Mouse (Mus musculus) spleen, embryonic (tissue): ENCODE data around the gene Cyld.

Experiments
- CTCF ChIA-PET: fragments of 350-600 bp; sonication (Branson Sonifier 250); formaldehyde crosslinking; loops from one replicate; lab custom pipeline; 2022; lab: Charles Lee

Cyld gene

GRCm38 (mm10) chr8:88686226-88686905 lies 10.5 kb upstream of the Cyld start:
- CTCF ChIA-PET = interaction anchor here (0.6 to 1.1 kb wide), 2 partner anchors 12 to 17 kb away, joined by 3 to 11 read pairs; no protein-coding TSS in a partner anchor

DNA sequence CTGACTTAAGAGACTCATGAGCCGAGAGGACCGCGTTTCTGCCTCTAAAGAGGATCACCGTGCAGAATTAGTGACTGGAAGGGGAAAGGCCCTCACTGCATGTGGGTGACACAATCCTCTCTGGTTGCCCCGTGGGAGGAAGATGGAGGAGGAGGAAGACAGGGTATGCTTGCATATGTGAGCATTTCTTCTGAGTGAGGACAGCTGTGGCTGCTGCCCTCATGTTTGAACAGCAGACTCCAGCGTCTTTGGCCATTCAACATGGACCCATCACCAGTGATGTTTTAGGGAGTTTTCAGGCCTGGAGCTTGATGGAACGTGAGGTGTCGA lies 10.0 kb upstream of the Cyld start:
- CTCF ChIA-PET = interaction anchor here (1.1 kb wide), 1 partner anchor 17 kb away, joined by 3 read pairs; no protein-coding TSS in a partner anchor

DNA sequence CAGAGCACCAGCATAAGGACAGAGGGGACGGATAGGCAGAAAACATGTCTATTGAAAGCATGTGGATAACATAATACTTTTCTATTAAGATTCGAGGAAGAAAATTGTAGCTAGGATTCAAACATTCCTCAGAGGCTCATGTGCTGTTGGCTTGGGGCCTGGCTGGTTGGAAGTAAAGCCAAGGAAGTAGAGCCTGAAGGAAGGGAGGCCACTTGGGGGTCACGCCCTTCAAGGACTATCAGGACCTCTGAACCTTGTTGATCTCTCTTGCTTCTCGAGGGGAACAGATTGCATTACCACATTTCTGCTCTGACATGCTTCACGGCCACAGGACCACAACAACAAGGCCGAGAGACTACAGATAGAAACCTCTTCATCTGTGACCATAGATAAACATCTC lies 7.7 kb upstream of the Cyld start:
- CTCF ChIA-PET = interaction anchor here (1.1 kb wide), 1 partner anchor 15 kb away, joined by 5 read pairs; no protein-coding TSS in a partner anchor

DNA sequence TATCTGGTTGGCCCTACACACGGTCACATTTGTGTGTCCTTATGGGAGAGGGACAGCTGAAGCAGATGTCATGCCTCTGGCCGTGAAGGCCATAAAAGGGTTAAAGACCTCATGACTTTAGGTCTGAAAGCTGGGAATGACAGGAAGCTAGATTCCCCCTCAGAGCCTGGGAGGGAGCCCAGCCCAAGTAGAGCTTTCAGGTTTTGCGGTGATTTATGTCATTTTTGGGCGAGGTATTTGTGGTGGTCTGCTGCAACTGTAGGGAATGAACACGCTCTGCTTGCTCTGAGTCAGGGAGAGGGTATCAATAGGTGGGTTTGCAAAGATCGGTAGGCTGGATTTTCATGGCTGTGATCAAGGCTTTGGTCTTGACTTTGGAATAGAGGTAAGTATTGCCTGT lies 6.9 kb upstream of the Cyld start:
- CTCF ChIA-PET = no interaction called here

- CTCF ChIA-PET = interaction anchor here (0.6 kb wide), 1 partner anchor 100 kb away, joined by 5 read pairs; no protein-coding TSS in a partner anchor
Measured at GRCm38 (mm10) chr8:88691342-88691948, 5.4 kb upstream of the Cyld start.

DNA sequence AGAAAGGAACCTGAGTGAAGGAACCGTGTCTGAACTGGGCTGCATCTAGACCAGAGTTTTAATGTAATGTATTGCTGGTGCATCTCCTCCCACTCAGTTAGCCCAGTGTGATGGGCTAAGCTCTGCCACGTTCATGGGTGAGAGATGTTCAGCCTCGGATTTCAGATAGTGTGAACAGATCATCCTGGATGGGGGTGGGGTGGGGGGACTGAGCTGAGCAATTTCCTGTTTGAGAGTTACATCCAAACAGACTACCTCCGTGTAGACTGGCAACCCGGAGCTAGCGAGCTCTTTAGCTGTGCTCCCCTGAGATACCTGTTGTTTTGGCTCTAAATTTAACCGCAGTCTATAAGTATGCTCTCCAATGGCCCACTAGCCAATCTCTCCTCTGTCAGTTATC lies 4.9 kb upstream of the Cyld start:
- CTCF ChIA-PET = interaction anchor here (0.6 kb wide), 1 partner anchor 101 kb away, joined by 5 read pairs; no protein-coding TSS in a partner anchor

GRCm38 (mm10) chr8:88692866-88693265 lies 4.0 kb upstream of the Cyld start:
- CTCF ChIA-PET = interaction anchor here (0.6 to 5.1 kb wide), 2 partner anchors 25 to 242 kb away, joined by 20 to 32 read pairs; no protein-coding TSS in a partner anchor

GRCm38 (mm10) chr8:88693376-88693775 lies 3.5 kb upstream of the Cyld start:
- CTCF ChIA-PET = interaction anchor here (0.6 to 5.1 kb wide), 2 partner anchors 25 to 243 kb away, joined by 20 to 32 read pairs; no protein-coding TSS in a partner anchor

GRCm38 (mm10) chr8:88694291-88694690 lies 2.5 kb upstream of the Cyld start:
- CTCF ChIA-PET = interaction anchor here (0.7 to 5.1 kb wide), 2 partner anchors 26 to 480 kb away, joined by 4 to 32 read pairs; no protein-coding TSS in a partner anchor

DNA sequence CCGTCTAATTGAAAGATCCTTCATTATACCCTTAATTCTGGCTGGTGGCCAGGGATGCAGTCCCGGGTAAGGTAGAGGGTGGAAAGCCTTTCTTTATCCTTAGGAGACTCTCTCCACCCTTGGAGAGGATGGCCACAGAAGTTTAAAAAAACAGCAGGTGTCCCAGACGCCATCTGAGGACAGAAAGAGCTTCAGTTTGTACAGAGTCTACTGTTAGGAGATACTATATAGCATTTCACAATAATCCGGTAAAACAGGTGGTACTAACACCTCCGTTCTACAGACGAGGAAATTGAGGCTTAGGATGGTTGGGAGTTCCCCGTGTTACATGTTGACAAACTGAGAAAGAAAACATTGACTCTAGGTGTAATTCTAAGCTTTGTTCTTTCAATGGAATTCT lies 600 bp upstream of the Cyld start:
- CTCF ChIA-PET = interaction anchor here (5.1 kb wide), 1 partner anchor 28 kb away, joined by 32 read pairs; no protein-coding TSS in a partner anchor

- CTCF ChIA-PET = interaction anchor here (0.6 to 5.1 kb wide), 2 partner anchors 21 to 29 kb away, joined by 4 to 32 read pairs; no protein-coding TSS in a partner anchor
Measured at GRCm38 (mm10) chr8:88697642-88698031, 809 bp downstream of the Cyld start.

DNA sequence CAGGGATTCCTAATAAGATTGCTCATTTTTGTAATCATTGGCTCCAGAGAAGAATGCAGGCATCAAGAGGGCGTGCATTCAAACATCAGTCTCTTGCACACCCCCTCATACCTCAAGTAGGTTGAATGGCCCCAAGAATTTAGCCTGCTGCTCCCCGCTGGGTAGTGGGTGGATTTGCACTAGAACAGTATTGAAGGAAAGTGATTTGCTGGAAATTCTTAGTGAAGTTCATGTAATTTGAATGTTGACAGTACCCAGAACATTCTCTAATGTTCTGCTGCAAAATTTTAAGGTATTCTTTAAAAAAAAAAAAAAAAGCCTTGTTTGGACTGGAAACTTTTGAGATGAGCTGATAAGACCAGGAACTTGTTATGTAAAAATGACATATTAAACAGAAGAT lies 1.2 kb downstream of the Cyld start:
- CTCF ChIA-PET = interaction anchor here (0.6 to 5.1 kb wide), 4 partner anchors 12 to 125 kb away, joined by 3 to 32 read pairs (median 8); no protein-coding TSS in a partner anchor

- CTCF ChIA-PET = interaction anchor here (1.8 kb wide), 1 partner anchor 72 kb away, joined by 6 read pairs; no protein-coding TSS in a partner anchor
Measured at GRCm38 (mm10) chr8:88701611-88702010, 4.8 kb downstream of the Cyld start.

DNA sequence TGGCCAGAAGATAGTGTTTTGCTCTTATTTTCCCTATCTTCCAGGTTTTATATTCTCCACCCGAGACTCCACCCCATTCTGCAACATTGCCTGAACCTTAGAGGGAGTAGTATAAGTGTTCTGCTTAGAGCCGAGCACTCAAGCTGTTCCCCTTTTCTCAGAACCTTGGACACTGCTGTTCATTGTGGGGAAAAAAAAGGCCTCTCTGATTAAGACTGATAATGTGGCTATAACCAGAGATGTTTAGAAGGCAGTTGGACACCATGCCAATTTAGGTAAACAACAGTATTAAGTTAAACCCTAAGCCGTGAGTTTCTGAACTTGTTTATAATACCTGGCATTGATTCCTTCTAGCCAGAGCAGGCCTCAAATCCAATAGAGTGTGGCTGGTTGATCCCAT lies 6.0 kb downstream of the Cyld start:
- CTCF ChIA-PET = no interaction called here

DNA sequence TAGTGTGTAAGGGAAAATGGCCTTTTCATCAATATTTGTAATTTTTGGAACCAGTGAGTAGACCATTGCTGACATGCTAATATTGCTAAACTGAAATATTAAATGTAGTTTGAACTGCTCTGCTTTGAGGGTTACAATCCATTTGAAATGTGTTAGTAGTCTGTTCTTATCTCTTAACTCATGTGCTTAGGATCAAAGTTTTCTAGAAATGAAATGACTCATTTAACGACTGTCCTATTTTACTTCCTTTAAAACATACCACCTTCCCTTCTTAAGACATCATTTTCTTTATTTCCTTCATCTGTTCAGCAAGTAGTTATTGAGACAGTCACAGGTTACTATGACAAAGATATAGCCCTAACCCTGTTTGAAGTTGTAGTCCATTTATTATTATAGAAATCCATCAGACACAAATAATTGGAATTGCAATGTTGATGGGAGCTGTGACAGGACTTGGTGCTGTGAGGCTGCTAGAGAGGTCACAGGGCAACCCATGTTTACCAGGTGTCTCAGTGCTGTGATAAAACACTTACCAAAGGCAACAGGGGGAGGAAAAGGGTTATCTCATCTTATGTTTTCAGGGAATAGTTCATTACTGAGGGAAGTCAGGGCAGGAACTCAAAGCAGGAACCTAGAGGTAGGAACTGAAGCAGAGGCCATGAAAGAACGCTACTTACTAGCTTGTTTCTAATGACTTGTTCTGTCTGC lies 26.6 kb downstream of the Cyld start:
- CTCF ChIA-PET = no interaction called here

DNA sequence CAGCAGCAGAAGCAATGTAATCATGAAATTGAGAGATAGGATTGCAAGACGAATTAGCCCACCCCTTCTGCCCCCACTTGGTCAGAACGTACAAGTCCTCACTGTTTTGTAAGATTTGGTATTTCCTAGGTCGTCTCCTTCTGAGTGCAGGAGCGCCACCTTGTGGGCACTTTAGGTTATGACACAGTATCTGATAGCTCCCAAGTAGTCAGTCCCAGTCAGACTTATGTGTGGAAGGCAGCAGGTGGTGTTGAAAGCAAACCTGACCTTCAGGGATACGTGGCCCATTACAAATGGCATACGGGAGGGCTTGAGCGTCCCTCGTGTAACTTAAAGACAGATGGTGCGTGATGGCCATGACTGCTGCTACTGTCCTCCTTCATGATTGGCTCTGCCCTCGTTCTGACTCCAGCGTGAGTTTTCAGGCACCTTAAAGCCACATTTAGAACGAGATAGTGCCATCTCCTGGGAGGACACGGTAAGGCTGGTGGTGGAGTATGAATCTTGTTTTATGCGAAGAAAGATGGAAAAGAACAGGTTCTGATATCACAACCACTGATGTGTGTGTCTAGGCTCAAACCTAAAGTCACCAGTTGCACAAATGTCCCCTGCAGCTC lies 58.5 kb downstream of the Cyld start:
- CTCF ChIA-PET = no interaction called here

DNA sequence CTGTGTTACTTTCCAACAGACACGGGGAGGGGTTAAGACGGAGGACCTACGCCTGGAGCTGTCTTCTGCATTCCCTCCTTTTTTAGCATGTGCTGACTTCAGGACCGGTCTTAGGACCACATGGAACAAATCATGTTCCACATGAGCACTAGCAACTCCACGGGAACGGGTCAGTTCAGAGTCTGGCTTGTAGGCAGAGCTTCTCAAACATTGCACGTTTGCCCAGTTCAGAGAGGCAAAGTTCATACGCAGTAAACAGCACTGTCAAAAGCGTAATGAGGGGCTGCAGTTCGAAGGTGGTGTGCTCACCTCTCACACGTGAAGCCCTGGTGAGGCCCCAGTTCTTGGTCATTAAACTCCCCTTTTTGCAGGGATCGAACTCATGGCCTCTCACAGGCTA lies 65.2 kb downstream of the Cyld start:
- CTCF ChIA-PET = no interaction called here

GRCm38 (mm10) chr8:88771241-88771640 lies 74.4 kb downstream of the Cyld start:
- CTCF ChIA-PET = no interaction called here

- CTCF ChIA-PET = no interaction called here
Measured at GRCm38 (mm10) chr8:88774593-88775297, 77.9 kb downstream of the Cyld start.

GRCm38 (mm10) chr8:88775298-88775646 lies 78.4 kb downstream of the Cyld start:
- CTCF ChIA-PET = no interaction called here

DNA sequence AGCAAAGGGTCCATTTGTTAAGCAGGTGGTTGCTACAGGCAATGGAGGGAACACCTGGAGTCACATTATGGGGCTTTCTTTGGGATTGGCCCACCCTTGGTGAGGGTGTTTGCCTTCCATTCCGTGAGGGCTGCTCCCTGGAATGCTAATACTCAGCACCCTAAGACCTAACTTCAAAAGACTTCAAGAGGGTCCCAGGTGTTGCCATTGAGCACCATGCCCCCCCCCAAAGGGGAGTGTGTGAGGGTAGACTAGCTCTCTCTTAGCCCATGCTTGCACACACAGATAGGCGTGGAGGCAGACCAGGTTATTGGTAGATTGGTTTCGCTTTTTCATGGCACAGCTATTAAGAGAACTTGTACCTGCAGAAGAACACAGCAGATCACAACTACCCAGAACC lies 83.3 kb downstream of the Cyld start:
- CTCF ChIA-PET = no interaction called here
